Mouse (Mus musculus) urinary bladder, adult 2 months (tissue): ENCODE data around the gene Klrb1. TPM values are rescaled to one million over a fixed set of nuclear protein-coding genes. Genes with fewer than 3 reads are reported as not detected.

Source experiments
- DNase-seq: peaks from one replicate; pipeline ENCODE4 v3.0.0; 2022; ENCODE audit warnings: low spot score
- polyA plus RNA-seq: library from polyadenylated mRNA; depleted of rRNA; stranded (reverse); fragments of >200 nt; gene quantifications from 2 replicates; pipeline ENCODE4 v1.2.3, GENCODE M21; 2012; rRNA removed

Gene Klrb1
- polyA plus RNA-seq, 1 experiment, result not detected

- no peak for DNase-seq
Observed at GRCm38 (mm10) chr6:128734896-128735295, 12.0 kb upstream of the Klrb1 start.

- DNase-seq, result no peak
Observed at GRCm38 (mm10) chr6:128733908-128734679, 11.2 kb upstream of the Klrb1 start.

- DNase-seq, result no peak
Observed at GRCm38 (mm10) chr6:128732032-128732431, 9.2 kb upstream of the Klrb1 start.

- DNase-seq, result no peak
Observed at GRCm38 (mm10) chr6:128701691-128702090, 21.2 kb downstream of the Klrb1 start.

- DNase-seq, result no peak
Observed at GRCm38 (mm10) chr6:128679574-128679973, 43.3 kb downstream of the Klrb1 start.

- no peak for DNase-seq
Observed at GRCm38 (mm10) chr6:128669936-128670335, 52.9 kb downstream of the Klrb1 start.

- DNase-seq, result no peak
Observed at GRCm38 (mm10) chr6:128662206-128662605, 60.7 kb downstream of the Klrb1 start, which contains the start of gene Clec2h. Gene Clec2h, plus strand, starts transcription at chr6:128662385.

GRCm38 (mm10) chr6:128661249-128661648 is 61.6 kb downstream of the Klrb1 start:
- DNase-seq, result no peak

Other genes with a start within 250 kb of the Klrb1 start
- gene Pzp, start 196.3 kb downstream of the Klrb1 start, polyA plus RNA-seq, result 0.09 TPM in 1 of 2 replicates, not detected in the other
- not detected in 2 replicates for gene A2ml1, start 141.5 kb downstream of the Klrb1 start, polyA plus RNA-seq
- 0.22 and 0.29 TPM in 2 replicates for gene Klrb1a, start 99.5 kb downstream of the Klrb1 start, polyA plus RNA-seq
- gene Clec2h, start 60.7 kb downstream of the Klrb1 start, polyA plus RNA-seq, result not detected in 2 replicates
- gene Klrb1c, start 66.2 kb upstream of the Klrb1 start, polyA plus RNA-seq, result 1.1 TPM in 2 replicates
- gene Gm44511, start 103.3 kb upstream of the Klrb1 start, polyA plus RNA-seq, result 0.23 and 0.43 TPM in 2 replicates
- 0.92 and 0.93 TPM in 2 replicates for gene Klrb1b, start 103.3 kb upstream of the Klrb1 start, polyA plus RNA-seq
- 0.86 and 1.0 TPM in 2 replicates for gene Clec2i, start 164.5 kb upstream of the Klrb1 start, polyA plus RNA-seq
- gene BC035044, start 168.1 kb upstream of the Klrb1 start, polyA plus RNA-seq, result 3.2 and 3.4 TPM in 2 replicates
- gene Clec2g, start 211.3 kb upstream of the Klrb1 start, polyA plus RNA-seq, result 0.03 and 0.15 TPM in 2 replicates